Mouse (Mus musculus) spleen, adult 2 months (tissue): ENCODE data around the gene Prap1.

Experiments
- CTCF ChIP-seq: fragments of 200-500 bp; IDR thresholded peaks from 2 replicates; pipeline ENCODE4 v1.5.1; 2011; ENCODE audit warnings: mild to moderate bottlenecking, inconsistent platforms; ENCODE audit not compliant: insufficient read depth, insufficient read length, insufficient replicate concordance; ENCODE audit errors: extremely low read depth
- POLR2A ChIP-seq: fragments of 200-500 bp; IDR thresholded peaks from 2 replicates; pipeline ENCODE4 v1.6.1; 2011; ENCODE audit warnings: low read depth, low read length, inconsistent platforms

DNA sequence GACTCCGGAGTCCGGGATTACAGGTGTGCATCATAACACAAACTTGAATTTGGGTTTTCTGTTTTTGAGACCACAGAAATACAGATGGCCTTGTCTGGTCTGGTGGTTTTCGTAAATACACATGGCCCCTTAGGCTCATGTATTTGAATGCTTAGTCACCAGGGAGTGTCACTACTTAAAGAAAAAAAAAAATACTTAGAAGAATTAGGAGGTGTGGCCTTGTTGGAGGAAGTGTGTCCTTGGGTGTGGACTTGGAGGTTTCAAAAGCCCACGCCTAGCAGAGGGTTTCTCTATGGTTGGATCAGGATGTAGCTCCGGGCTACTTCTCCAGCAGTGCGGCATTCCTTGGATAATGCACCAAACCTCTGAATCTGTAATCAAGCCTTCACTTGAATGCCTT lies 15.5 kb upstream of the Prap1 start:
- TF ChIP-seq CTCF: no peak
- no peak for TF ChIP-seq POLR2A
